Mouse (Mus musculus): ENCODE results near the gene Ttc23. TPM values are rescaled to one million over a fixed set of nuclear protein-coding genes. Genes with fewer than 3 reads are reported as not detected.

The Ttc23 gene
- polyA plus RNA-seq, 1 experiment from 2014 or later = 5.4 TPM

GRCm38 (mm10) chr7:67716213-67716878 is 69.1 kb downstream of the Ttc23 start:
- 62% methylated on average over 10 of the region's 11 CpGs for WGBS
- Histone ChIP-seq H3K4me1 (ENCODE audit: control insufficient read depth, insufficient read depth, low read length) (peaks cover 14% of the 10 kb centered on the region), H3K27me3 (ENCODE audit: control insufficient read depth, insufficient read depth, low read depth, low read length) (no peaks in the 10 kb centered on the region), H3K27ac (ENCODE audit: low read length) (no peak overlapping the region), H3K4me3 (ENCODE audit: low read depth, low read length) (no peak overlapping the region), H3K9ac (ENCODE audit: low read depth, low read length) (no peak overlapping the region), H3K9me3 (replicated peaks; ENCODE audit: control insufficient read depth, low read length, poor library complexity, severe bottlenecking) (peaks cover 3% of the 10 kb centered on the region; the same call in 1 of the 2 replicates), H3K36me3 (ENCODE audit: control insufficient read depth, insufficient read depth, low read length) (no peaks in the 10 kb centered on the region), H3K4me2 (ENCODE audit: low read length) (no peak overlapping the region)
- no peak for ATAC-seq

- no peak overlapping the region for H3K9ac ChIP-seq (ENCODE audit: low read depth, low read length)
- H3K4me3 ChIP-seq (ENCODE audit: low read depth, low read length) = no peak overlapping the region
- H3K27me3 ChIP-seq (ENCODE audit: control insufficient read depth, insufficient read depth, low read depth, low read length) = no peaks in the 10 kb centered on the region
- WGBS = 93% methylated on average over 10 of the region's 10 CpGs
- no peak overlapping the region for H3K4me2 ChIP-seq (ENCODE audit: low read length)
- no peaks in the 10 kb centered on the region for H3K36me3 ChIP-seq (ENCODE audit: control insufficient read depth, insufficient read depth, low read length)
- H3K9me3 ChIP-seq (replicated peaks; ENCODE audit: control insufficient read depth, low read length, poor library complexity, severe bottlenecking) = peaks cover 3% of the 10 kb centered on the region; the same call in 1 of the 2 replicates
- ATAC-seq = no peak
- no peak overlapping the region for H3K27ac ChIP-seq (ENCODE audit: low read length)
- peaks cover 14% of the 10 kb centered on the region for H3K4me1 ChIP-seq (ENCODE audit: control insufficient read depth, insufficient read depth, low read length)
Measured at GRCm38 (mm10) chr7:67716925-67717324, 69.7 kb downstream of the Ttc23 start.

GRCm38 (mm10) chr7:67717520-67717919 is 70.3 kb downstream of the Ttc23 start:
- Histone ChIP-seq H3K9me3 (replicated peaks; ENCODE audit: control insufficient read depth, low read length, poor library complexity, severe bottlenecking) (peaks cover 3% of the 10 kb centered on the region; the same call in 1 of the 2 replicates), H3K36me3 (ENCODE audit: control insufficient read depth, insufficient read depth, low read length) (no peaks in the 10 kb centered on the region), H3K27ac (ENCODE audit: low read length) (no peak overlapping the region), H3K9ac (ENCODE audit: low read depth, low read length) (no peak overlapping the region), H3K4me1 (ENCODE audit: control insufficient read depth, insufficient read depth, low read length) (peaks cover 14% of the 10 kb centered on the region), H3K4me3 (ENCODE audit: low read depth, low read length) (no peak overlapping the region), H3K4me2 (ENCODE audit: low read length) (no peak overlapping the region), H3K27me3 (ENCODE audit: control insufficient read depth, insufficient read depth, low read depth, low read length) (no peaks in the 10 kb centered on the region)
- 90% methylated on average over 3 of the region's 3 CpGs for WGBS
- no peak for ATAC-seq

GRCm38 (mm10) chr7:67718804-67719203 is 71.6 kb downstream of the Ttc23 start:
- H3K4me1 ChIP-seq (ENCODE audit: control insufficient read depth, insufficient read depth, low read length) = peaks cover 12% of the 10 kb centered on the region
- ATAC-seq = no peak

GRCm38 (mm10) chr7:67722163-67722562 is 75.0 kb downstream of the Ttc23 start:
- ATAC-seq = no peak
- 57% methylated on average over 2 of the region's 2 CpGs for WGBS
- H3K36me3 ChIP-seq (ENCODE audit: control insufficient read depth, insufficient read depth, low read length) = no peaks in the 10 kb centered on the region
- H3K27ac ChIP-seq (ENCODE audit: low read length) = no peak overlapping the region
- no peaks in the 10 kb centered on the region for H3K9me3 ChIP-seq (replicated peaks; ENCODE audit: control insufficient read depth, low read length, poor library complexity, severe bottlenecking)
- no peak overlapping the region for H3K4me2 ChIP-seq (ENCODE audit: low read length)
- H3K27me3 ChIP-seq (ENCODE audit: control insufficient read depth, insufficient read depth, low read depth, low read length) = no peaks in the 10 kb centered on the region
- H3K4me1 ChIP-seq (ENCODE audit: control insufficient read depth, insufficient read depth, low read length) = no peaks in the 10 kb centered on the region
- H3K9ac ChIP-seq (ENCODE audit: low read depth, low read length) = no peak overlapping the region
- no peak overlapping the region for H3K4me3 ChIP-seq (ENCODE audit: low read depth, low read length)

More at GRCm38 (mm10) chr7:67718804-67719203, 71.6 kb downstream of the Ttc23 start:
- H3K27me3 ChIP-seq (ENCODE audit: control insufficient read depth, insufficient read depth, low read depth, low read length) = no peaks in the 10 kb centered on the region
- WGBS = 61% methylated on average over 8 of the region's 8 CpGs
- no peak overlapping the region for H3K27ac ChIP-seq (ENCODE audit: low read length)
- H3K4me2 ChIP-seq (ENCODE audit: low read length) = no peak overlapping the region
- H3K9me3 ChIP-seq (replicated peaks; ENCODE audit: control insufficient read depth, low read length, poor library complexity, severe bottlenecking) = no peaks in the 10 kb centered on the region
- H3K36me3 ChIP-seq (ENCODE audit: control insufficient read depth, insufficient read depth, low read length) = no peaks in the 10 kb centered on the region
- no peak overlapping the region for H3K4me3 ChIP-seq (ENCODE audit: low read depth, low read length)
- no peak overlapping the region for H3K9ac ChIP-seq (ENCODE audit: low read depth, low read length)

GRCm38 (mm10) chr7:67724536-67724935 is 77.3 kb downstream of the Ttc23 start:
- no peak overlapping the region for H3K4me3 ChIP-seq (ENCODE audit: low read depth, low read length)
- no peaks in the 10 kb centered on the region for H3K27me3 ChIP-seq (ENCODE audit: control insufficient read depth, insufficient read depth, low read depth, low read length)
- WGBS = 65% methylated on average over 4 of the region's 4 CpGs
- no peaks in the 10 kb centered on the region for H3K9me3 ChIP-seq (replicated peaks; ENCODE audit: control insufficient read depth, low read length, poor library complexity, severe bottlenecking)
- no peaks in the 10 kb centered on the region for H3K4me1 ChIP-seq (ENCODE audit: control insufficient read depth, insufficient read depth, low read length)
- no peak overlapping the region for H3K4me2 ChIP-seq (ENCODE audit: low read length)
- H3K36me3 ChIP-seq (ENCODE audit: control insufficient read depth, insufficient read depth, low read length) = no peaks in the 10 kb centered on the region
- H3K27ac ChIP-seq (ENCODE audit: low read length) = no peak overlapping the region
- ATAC-seq = no peak
- no peak overlapping the region for H3K9ac ChIP-seq (ENCODE audit: low read depth, low read length)

- no peak overlapping the region for H3K9ac ChIP-seq (ENCODE audit: low read depth, low read length)
- H3K9me3 ChIP-seq (replicated peaks; ENCODE audit: control insufficient read depth, low read length, poor library complexity, severe bottlenecking) = no peaks in the 10 kb centered on the region
- H3K27ac ChIP-seq (ENCODE audit: low read length) = no peak overlapping the region
- no peaks in the 10 kb centered on the region for H3K4me1 ChIP-seq (ENCODE audit: control insufficient read depth, insufficient read depth, low read length)
- H3K4me2 ChIP-seq (ENCODE audit: low read length) = no peak overlapping the region
- no peaks in the 10 kb centered on the region for H3K27me3 ChIP-seq (ENCODE audit: control insufficient read depth, insufficient read depth, low read depth, low read length)
- no peak overlapping the region for H3K4me3 ChIP-seq (ENCODE audit: low read depth, low read length)
- H3K36me3 ChIP-seq (ENCODE audit: control insufficient read depth, insufficient read depth, low read length) = no peaks in the 10 kb centered on the region
- WGBS = 70% methylated on average over 9 of the region's 9 CpGs
- ATAC-seq = no peak
Measured at GRCm38 (mm10) chr7:67725016-67725415, 77.8 kb downstream of the Ttc23 start.

GRCm38 (mm10) chr7:67728203-67728602 is 81.0 kb downstream of the Ttc23 start:
- WGBS = 95% methylated on average over 4 of the region's 4 CpGs
- no peaks in the 10 kb centered on the region for H3K36me3 ChIP-seq (ENCODE audit: control insufficient read depth, insufficient read depth, low read length)
- H3K9ac ChIP-seq (ENCODE audit: low read depth, low read length) = no peak overlapping the region
- H3K4me3 ChIP-seq (ENCODE audit: low read depth, low read length) = no peak overlapping the region
- no peaks in the 10 kb centered on the region for H3K4me1 ChIP-seq (ENCODE audit: control insufficient read depth, insufficient read depth, low read length)
- H3K9me3 ChIP-seq (replicated peaks; ENCODE audit: control insufficient read depth, low read length, poor library complexity, severe bottlenecking) = no peaks in the 10 kb centered on the region
- H3K27ac ChIP-seq (ENCODE audit: low read length) = no peak overlapping the region
- no peak for ATAC-seq
- no peak overlapping the region for H3K4me2 ChIP-seq (ENCODE audit: low read length)
- H3K27me3 ChIP-seq (ENCODE audit: control insufficient read depth, insufficient read depth, low read depth, low read length) = no peaks in the 10 kb centered on the region

- Histone ChIP-seq H3K4me2 (ENCODE audit: low read length) (no peak overlapping the region), H3K4me3 (ENCODE audit: low read depth, low read length) (no peak overlapping the region), H3K4me1 (ENCODE audit: control insufficient read depth, insufficient read depth, low read length) (no peaks in the 10 kb centered on the region), H3K27ac (ENCODE audit: low read length) (no peak overlapping the region), H3K9ac (ENCODE audit: low read depth, low read length) (no peak overlapping the region), H3K36me3 (ENCODE audit: control insufficient read depth, insufficient read depth, low read length) (no peaks in the 10 kb centered on the region), H3K27me3 (ENCODE audit: control insufficient read depth, insufficient read depth, low read depth, low read length) (no peaks in the 10 kb centered on the region), H3K9me3 (replicated peaks; ENCODE audit: control insufficient read depth, low read length, poor library complexity, severe bottlenecking) (no peaks in the 10 kb centered on the region)
- over 99% methylated on average over 4 of the region's 4 CpGs for WGBS
- ATAC-seq = no peak
Measured at GRCm38 (mm10) chr7:67728809-67729208, 81.6 kb downstream of the Ttc23 start.

Measured in midbrain, embryonic 16.5 days (tissue).